Mouse (Mus musculus) adrenal gland, adult 8-10 months (tissue): Measurements from ENCODE around the gene Rgs12. TPM values are rescaled to one million over a fixed set of nuclear protein-coding genes. Genes with fewer than 3 reads are reported as not detected.

Source experiments
- DNase-seq: peaks from one replicate; pipeline ENCODE4 v3.0.0; 2022
- total RNA-seq, 4 experiments: library from RNA; stranded (reverse); gene quantifications; 2 replicates each; pipeline ENCODE4 v1.2.4; 2022

Gene Rgs12
- 10 to 100 TPM; 20.0 to 27.2 (median 23.1) TPM for total RNA-seq

DNA sequence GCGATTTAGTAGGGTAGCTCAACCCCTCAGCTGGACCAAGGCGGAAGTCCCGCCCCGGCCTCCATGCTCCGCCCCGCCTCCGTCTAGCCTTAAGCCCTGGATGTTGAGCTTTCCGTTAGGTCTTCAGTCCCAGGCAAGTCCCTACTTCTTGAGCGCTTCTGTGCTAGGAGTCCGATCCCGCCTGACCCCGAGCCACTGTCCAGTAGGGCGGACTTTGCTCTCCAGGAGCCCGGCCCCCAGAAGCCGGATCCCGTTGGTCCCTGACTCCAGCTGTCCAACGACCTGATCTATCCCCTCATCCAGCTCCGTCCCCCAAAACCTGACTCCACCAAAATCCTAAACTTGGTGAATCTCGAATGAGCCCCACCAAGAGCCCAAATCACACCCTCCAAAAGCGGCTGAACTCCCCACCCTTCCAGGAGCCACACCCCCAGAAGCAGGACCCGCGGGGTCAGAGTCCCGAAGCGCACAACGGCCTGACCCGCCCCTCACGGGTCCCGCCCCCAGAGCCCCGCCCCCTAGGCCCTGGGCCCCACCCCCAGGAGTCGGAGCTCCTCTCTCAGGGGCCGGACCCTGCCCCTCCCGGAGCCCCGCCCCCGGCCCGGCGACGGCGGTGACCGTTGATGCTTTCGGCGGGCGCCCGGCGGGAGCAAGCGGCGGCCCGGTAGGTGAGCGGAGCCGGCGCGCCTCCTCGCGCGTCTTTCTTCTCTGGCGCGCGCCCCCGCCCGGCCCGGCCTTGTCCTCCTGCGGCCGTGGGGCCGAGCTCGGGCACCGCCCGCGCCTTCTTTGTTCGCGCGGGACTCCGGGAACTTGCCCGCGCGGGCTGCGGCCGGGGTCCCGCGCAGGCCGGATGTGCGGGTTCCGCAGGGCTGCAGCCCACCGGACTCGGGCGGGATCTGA, at the start of gene Rgs12:
Gene Rgs12 (plus strand): TSS at position 585 of the 900 bp plus-strand sequence.
- DNase-seq = peak; percentile 82

DNA sequence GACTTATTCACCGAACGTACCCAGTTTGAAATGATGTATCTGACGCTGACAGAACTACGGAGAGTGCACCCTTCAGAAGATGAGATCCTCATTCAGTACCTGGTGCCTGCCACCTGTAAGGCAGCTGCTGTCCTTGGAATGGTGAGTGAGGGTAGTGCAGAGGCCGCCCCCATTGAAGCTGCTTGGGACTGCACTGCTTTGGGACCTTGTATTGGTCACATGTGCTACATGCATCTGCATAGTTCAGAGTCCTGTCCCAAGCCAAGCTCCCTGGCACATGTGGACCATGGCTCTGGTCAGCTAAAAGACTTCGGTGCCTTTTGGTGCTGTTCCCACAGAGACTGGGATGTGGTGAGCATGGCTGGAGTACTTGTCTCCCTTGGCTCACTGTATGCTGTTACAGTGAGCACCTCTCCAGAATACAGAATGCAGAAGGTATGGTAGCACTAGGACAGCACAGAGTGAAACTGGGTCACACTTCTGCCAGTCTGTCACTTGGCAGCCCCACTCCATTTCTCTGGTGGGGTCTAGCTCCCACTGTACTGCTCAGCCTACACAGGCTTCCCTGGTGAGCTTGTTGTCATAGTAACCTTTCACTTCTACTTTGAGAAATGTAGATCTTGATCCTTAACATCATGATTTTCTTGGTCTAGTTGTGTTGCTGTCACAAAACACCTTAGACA, 49.3 kb upstream of the Rgs12 start:
- no peak for DNase-seq

DNA sequence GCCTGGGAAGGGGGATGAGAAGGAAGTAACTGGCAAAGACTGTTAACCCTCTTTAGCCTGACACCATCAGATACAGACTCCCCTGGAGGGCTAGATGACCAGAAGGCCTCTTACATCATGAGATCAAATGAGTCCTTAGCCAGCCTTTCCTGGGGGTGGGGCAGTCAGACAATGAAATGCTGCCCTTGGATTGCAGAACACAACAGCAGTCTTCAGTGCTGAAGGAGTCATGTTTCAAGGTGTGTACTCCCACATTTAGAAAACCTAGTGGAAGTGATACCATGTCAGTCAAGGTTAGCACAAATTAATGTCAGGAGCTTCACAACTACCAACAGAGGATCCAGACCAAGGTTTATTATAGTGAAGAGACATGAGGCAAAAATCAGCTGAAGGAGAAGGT, 46.9 kb upstream of the Rgs12 start:
- DNase-seq = no peak

DNA sequence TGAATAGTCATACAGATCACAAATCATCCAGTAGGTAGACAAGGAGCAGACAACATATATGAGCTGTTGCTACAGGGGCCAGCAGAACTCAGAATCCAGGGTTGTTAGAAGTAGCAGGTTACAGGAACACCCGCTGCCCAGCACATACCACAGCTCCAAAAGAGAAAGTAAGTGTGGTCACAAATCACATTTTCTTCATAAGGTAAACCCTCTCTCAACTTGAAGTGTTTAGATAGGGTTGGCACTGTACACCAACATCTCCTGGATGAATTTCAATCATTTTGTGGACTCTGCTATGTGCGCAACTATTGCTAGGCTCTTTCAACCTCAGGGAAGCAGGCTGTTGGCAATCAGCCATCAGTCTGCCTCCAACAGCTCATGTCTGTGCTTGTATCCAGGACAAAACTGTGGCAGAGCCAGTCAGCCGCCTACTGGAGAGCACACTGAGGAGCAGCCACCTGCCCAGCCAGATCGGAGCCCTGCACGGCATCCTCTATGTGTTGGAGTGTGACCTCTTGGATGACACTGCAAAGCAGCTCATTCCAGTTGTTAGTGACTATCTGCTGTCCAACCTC, 46.3 kb upstream of the Rgs12 start:
- no peak for DNase-seq

DNA sequence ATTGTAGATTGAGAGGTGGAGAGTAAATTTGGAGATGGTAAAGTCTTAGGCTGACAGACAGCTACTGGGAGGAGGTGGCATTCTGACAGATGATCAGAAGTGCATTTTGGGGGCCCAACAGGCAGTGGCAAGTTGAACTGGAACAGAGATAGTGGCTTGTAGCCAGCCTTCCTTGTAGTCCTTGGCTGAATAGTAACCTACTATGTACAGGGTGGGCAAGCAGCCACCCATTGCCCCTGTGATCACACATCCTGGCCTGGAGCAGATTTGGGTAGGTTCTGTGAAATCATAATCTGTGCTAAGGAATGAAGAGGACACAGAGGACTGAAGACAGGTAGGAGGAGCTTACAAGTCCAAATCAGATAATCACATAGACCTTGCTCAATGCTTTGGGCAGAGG, 44.8 kb upstream of the Rgs12 start:
- no peak for DNase-seq

DNA sequence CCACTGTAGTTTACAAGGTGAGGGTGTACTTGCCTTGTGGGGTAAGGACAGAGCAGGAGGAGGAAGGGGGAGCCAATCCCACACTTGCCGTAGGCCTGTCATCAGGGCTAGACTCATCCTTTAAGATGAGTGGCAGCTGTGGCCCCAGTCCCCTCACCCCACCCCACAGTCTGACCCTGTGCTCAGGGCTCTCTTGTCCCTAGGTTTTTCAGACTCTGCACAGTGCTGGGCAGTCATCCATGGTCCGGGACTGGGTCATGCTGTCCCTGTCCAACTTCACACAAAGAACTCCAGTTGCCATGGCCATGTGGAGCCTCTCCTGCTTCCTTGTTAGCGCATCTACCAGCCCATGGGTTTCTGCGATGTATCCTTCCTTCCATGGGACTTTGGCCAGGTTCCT, 42.0 kb upstream of the Rgs12 start:
- DNase-seq = no peak

DNA sequence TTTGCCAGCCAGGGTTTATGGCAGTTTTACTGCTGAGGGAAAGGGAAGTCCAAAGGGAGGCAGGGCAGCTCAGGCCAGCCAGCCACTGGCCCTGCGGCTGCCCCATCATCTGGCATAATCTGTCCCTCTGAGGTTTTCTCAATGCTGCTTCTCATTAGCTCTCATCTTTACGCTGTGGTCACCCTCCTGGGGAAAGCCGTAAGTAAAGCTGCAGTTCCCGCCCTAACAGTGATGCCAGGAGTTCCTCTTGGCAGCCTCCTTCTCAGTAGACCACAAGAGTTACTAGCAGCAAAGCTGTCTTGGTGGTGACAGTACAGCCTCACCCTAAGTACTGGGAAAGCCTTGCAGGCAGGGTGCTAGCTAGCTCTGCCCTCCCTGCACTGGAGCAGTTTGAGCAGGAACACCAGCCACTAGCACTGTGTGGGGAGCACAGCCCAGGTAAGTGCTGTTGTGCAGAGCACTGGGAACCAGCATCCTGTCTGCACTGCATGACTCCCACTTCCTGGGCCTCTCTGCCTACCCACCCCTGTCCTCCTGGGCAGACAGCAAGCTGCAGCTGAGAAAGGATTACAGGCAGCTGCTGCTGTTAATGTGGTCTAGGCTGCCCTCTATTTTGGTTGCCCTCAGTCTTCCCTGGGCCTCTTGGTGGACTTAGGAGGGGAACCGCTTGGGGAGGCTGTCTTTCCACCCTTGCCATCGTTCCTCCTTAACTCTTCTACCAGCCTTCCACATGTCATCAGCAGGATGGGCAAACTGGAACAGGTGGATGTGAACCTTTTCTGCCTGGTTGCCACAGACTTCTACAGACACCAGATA, 41.1 kb upstream of the Rgs12 start, which contains the start of gene Msantd1:
Gene Msantd1 (plus strand): TSS at position 103 of the 816 bp plus-strand sequence.
- DNase-seq = no peak

DNA sequence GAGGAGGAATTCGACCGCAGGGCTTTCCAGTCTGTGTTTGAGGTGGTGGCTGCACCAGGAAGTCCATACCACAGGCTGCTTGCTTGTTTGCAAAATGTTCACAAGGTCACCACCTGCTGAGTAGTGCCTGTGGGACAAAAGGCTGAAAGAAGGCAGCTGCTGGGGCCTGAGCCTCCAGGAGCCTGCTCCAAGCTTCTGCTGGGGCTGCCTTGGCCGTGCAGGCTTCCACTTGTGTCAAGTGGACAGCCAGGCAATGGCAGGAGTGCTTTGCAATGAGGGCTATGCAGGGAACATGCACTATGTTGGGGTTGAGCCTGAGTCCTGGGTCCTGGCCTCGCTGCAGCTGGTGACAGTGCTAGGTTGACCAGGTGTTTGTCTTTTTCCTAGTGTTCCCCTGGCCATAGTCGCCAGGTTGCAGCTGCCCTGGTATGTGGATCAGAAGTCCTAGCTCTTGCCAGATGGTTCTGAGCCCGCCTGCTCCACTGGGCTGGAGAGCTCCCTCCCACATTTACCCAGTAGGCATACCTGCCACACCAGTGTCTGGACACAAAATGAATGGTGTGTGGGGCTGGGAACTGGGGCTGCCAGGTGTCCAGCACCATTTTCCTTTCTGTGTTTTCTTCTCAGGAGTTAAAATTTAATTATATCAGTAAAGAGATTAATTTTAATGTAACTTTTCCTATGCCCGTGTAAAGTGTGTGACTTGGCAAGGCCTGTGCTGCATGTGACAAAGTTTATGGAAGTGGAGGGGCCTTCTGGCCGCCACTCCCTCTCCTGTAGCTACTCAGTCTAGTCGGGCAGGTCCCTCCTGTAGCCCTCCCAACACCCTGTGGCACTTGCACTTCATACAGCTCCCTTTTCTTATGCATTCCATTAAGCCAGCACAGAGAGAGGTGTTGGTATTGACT, 40.3 kb upstream of the Rgs12 start:
- no peak for DNase-seq

DNA sequence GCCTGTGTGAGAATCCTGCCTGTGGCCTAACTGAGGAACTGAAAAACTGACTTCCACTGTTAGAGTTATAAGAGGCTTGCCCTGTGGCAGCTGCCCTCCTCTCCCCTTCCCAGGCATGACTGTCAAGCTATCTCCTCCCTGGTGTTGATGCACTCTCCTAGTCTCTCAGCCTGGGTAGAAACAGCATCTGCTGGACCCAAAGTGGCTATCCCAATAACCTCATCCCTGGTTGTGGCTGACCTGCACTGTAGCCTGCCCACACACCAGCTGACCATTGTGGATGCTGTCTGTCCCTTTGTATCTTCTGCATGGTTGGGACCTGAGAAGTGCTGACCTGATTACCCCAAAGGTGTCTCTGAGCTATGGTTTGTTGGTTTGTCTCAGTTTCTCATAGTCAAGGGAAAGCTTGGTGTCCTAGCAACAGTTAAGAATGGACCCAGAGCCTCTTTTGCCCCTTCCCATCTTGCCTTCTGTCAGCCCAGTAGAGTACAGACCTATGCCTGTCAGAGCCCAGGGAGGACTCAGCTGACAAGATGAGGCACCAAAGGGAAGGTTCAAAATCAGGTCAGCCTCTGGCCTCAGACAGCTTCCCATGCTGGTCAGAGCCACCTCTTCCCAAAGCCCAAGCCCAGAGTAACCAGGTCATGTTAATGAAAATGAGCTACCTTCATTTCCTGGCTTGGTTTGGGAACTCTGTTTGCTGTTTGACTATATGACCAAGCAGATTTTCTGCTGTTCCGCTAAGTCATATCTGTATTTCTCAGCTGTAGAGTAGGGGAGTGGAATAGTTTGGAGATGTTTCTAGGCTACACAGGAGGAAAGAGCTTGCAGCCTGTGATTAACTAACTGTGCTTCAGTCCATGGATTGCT, 39.4 kb upstream of the Rgs12 start:
- DNase-seq = no peak

DNA sequence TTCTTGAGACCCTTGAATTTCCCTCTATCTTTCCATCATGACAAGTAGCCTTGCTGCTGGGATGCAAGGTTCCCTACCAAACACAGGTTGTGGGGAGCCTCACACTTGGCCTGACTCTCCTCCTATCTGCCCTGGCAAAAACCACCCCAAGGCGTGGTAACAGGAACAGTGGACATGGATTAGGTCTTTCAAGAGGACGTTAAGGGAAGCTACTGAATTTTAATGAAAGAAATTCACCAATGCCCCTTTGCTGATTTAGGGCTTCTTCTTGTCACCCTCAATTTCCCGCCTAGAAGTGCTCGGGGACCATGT, 38.8 kb upstream of the Rgs12 start:
- DNase-seq = no peak

DNA sequence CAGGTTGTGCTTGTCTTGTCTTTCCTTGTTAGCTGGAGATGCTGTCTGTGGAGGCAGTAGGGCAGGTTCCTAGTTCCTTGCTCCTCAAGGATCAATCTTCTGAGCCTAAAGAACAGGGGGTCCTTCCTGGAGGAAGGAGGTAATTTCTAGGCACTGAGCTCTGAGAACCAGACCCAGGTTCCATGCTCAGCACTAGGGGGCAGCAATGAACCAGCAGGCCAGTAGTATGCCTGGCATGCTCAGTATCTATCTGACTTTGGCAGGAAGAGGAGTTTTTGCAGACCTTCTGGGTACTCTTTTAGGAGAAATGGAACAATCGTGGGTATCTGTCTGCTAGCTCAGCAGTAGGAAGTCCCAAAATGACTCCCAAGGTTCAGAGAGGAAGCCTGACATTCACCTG, 33.4 kb upstream of the Rgs12 start:
- peak; percentile 49 for DNase-seq

DNA sequence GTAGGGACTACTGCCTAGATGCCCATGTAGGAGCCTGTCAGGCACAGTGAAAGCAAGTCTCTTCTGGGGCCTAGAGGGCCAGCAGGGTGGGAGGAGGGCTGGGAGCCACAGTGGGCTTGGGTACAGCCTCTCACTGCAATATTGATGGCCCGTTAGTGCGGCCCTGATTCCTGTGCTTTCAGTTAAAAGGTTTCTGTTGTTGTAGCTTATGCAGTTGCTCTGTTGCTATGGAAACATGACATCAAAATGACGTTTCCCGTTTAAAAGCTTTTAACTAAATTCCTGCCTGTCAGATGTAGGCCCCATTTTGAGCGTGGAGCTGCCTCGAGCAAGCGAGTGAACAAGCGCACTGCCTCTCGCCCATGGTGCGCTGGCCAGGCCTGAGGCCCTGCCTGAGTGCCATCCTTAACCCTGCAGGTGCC, 32.0 kb upstream of the Rgs12 start:
- DNase-seq = no peak

DNA sequence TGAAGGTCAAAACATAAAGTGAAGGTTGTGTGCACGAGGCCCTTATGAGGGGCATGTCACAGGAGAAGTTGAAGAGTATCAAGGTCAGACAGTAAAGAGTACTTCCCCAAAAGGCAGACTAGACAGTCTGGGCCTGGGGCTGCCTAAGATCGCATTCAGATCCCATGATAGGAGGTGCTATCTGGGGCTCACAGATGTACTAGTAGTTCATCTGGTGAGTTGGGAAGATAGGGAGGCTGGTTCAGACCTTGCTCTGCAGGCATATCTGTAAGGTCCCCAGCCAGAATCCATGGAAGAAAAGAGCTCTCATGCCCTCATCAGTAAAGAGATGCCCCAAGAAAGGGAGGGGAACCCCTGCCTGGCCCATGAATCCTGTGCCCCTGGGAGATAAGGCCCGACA, 30.5 kb upstream of the Rgs12 start:
- no peak for DNase-seq

DNA sequence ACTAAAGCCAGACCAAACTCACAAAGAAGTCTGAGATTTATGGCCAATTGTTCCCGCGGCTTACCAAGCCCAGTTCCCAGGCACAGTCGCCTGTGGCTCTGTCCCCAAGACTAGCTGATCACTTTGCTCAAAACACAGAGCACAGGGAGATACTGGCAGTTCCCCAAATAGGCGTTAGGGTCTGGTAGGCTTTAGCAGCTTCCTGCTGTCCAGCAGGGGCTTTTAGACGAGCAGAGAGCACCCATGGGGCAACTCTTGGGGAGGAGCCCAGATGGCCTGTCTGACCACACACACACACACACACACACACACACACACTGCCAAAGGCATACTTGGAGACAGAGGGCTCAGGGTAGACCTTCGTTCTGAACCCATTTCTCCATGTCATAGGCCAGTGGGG, 26.7 kb upstream of the Rgs12 start:
- DNase-seq = no peak

DNA sequence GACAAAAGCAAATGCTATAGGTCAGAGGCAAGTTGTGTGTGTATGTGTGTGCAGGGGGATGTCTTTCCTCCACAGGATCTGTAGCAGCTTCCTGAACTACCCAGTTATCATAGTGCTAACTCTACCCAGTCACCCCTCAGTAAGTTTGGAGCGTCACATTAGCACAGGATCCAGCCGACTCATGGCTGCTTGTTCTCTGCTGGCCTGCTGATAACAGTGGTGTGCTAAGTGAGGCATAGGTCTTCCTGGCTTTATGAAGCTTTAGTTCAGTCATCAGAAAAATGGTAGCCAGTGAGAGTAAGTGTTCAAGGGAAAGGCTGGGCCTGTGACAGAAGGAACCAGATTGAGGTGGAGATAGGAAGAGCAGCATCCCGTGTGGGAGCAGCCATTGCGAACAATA, 25.3 kb upstream of the Rgs12 start:
- no peak for DNase-seq

DNA sequence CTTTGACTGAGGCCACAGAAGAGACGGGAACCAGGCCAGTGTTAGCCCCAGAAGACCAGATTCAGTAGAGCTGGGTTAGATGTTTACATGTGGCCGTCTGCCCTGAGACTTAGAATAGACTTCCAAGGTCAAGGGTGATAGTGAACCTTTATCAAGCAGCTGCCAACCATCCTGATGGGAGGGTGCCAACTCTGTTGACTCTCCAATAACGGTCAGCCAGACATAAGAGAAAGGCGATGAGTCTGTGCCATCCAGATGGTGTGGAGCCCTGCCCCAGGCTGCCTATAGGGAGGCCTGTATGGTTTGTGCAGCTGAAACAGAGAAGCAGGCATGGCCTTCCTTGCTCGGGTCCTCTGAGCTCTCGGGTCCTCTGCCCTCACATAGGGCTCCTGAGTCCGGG, 24.7 kb upstream of the Rgs12 start:
- DNase-seq = no peak

DNA sequence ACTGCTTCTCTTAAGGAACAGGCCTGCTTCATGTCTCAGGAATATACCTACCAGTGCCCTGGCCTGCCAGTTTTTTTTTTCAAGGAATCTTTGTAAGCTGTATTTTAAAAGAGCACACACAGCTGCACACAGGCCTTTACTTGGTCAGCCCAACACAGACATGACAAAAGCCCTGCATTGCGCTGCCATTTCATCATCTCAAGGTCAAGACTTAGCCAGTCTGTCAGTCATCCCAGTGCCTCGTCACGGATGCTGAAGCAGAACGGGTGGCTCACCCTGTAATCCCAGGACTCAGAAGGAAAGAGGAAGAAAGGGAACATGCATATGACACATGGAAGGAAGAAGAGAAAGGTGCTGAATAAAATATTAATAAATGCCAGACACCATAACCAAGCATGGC, 21.6 kb upstream of the Rgs12 start:
- DNase-seq = no peak

DNA sequence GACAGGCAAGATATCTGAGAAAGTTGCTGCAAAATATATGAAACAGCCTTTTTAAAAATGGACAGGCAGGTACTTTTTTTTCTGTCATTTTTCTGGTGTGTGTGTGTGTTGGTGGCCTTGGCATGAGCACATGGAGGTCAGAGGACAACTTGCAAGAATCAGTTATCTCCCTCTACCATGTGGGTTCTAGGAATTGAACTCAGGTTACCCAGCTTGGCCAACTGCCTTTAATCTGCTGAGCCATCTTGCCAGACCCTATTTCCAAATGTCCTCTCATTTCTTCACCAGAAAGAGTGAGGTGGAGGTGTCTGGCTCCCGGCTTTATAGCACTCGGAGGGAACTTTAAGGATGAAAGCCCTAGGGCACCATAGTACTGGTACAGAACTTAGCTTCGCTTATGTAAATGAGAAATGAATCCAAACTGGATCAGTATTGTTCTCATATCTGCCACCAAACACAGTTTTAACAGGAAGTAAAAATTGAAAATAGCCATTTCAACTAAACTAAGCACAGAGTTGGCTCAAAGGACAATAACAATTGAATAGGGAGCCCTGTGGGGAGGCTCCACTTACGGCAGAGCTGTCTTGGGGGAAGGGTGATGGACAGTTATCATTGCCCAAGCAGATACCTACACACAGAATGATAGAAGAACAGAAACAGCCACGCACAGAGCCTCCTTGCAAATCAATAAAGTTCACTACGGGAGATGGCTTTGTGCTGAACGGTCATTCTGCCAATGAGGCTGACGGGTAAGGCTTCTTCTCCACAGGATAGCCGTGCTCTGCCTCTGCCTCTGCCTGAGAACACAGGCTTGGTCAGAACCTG, 18.9 kb upstream of the Rgs12 start:
- no peak for DNase-seq

DNA sequence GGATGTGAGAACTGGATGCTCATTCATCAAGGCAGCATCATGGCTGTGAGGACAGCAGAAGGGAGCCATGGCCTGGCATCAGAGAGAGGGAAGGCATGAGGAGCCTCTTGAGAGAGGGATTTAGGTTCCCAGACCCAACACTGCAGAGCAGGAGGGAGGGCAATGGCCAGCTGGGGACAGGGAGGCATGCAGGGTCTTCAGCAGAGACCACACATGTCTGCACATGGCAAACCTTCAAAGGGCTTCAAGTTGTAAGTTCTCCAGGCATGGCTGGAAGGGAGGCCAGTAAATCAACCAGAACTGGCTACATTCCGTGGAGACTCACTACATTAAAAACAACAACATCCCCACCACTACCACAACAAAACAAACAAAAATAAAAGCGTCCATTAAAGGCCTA, 18.2 kb upstream of the Rgs12 start:
- DNase-seq = no peak
